Mouse (Mus musculus): ENCODE data around the gene Nectin2.

Gene Nectin2

DNA sequence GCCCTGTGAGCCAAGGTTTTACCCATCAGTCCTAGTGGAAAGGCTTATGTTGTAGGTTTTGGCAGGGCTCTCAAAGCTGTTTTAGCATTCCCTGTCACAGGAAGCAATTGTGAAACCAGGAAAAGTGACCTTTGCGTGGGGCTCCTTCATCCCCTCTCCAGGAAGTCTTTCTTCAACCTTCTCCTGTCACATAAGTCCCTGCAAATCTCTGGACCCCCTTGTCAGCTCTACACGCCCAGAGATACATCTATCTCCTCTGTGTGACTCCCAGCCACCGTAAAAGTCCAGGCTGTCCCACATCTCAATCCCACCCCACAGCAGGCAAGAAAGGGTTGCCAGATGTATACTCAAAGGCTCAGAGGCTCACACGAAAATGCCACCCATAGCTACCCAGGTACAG lies 21.4 kb upstream of the Nectin2 start:
- H3K36me3 ChIP-seq (ENCODE audit: insufficient read depth, low read length), result peaks cover 24% of the 10 kb centered on the region
- H3K27me3 ChIP-seq (ENCODE audit: insufficient read depth, low read length), result no peaks in the 10 kb centered on the region
- H3K9me3 ChIP-seq (ENCODE audit: low read length), result peaks cover 9% of the 10 kb centered on the region
- H3K4me3 ChIP-seq (replicated peaks; ENCODE audit: low read length), result peak overlapping the region; percentile 83
- H3K4me1 ChIP-seq (replicated peaks; ENCODE audit: low read depth, low read length), result peaks cover 57% of the 10 kb centered on the region
- TF ChIP-seq NANOG (IDR thresholded peaks at IDR 0.05; ENCODE audit: borderline replicate concordance, low read length) (no peak), CTCF (conservative IDR thresholded peaks at IDR 0.05; ENCODE audit: low read length) (no peak), POU5F1 (IDR thresholded peaks at IDR 0.05; ENCODE audit: borderline replicate concordance, low read length) (no peak)

DNA sequence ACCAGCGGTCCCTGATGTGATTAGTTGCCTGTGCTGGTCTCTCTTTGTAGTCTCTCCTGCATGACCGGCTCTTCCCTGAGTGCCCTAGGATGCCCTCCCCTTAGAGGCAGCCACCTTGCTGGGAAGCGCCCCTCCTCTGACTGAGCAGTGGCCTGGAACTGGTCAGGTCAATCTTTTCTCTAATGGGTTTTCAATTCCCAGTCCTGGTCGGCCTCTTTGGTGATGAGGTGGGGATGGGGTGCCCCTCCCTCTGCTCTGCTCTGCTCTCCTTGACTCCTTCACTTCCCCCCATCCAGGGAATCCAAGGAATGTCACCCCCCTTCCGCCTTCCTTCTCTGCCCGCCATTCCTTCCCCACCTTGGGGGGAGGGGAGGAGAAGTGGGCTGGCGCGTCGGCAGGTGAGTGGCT lies 20.7 kb upstream of the Nectin2 start, which contains the start of gene Bcam:
Gene Bcam (minus strand): TSS at position 33 of the 408 bp plus-strand sequence.
- Histone ChIP-seq H3K4me3 (replicated peaks; ENCODE audit: low read length) (peak within 1 kb of the TSS; percentile 83), H3K9me3 (ENCODE audit: low read length) (peaks cover 7% of the 10 kb centered on the region), H3K4me1 (replicated peaks; ENCODE audit: low read depth, low read length) (peaks cover 63% of the 10 kb centered on the region), H3K27me3 (ENCODE audit: insufficient read depth, low read length) (no peaks in the 10 kb centered on the region), H3K36me3 (ENCODE audit: insufficient read depth, low read length) (peaks cover 29% of the 10 kb centered on the region)
- no peak for TF ChIP-seq CTCF (conservative IDR thresholded peaks at IDR 0.05; ENCODE audit: low read length)
- TF ChIP-seq NANOG (IDR thresholded peaks at IDR 0.05; ENCODE audit: borderline replicate concordance, low read length), result no peak
- TF ChIP-seq POU5F1 (IDR thresholded peaks at IDR 0.05; ENCODE audit: borderline replicate concordance, low read length), result no peak

GRCm38 (mm10) chr7:19770375-19770754 lies 20.1 kb upstream of the Nectin2 start:
- Histone ChIP-seq H3K36me3 (ENCODE audit: insufficient read depth, low read length) (peaks cover 29% of the 10 kb centered on the region), H3K4me1 (replicated peaks; ENCODE audit: low read depth, low read length) (peaks cover 69% of the 10 kb centered on the region), H3K27me3 (ENCODE audit: insufficient read depth, low read length) (no peaks in the 10 kb centered on the region), H3K4me3 (replicated peaks; ENCODE audit: low read length) (peak overlapping the region; percentile 83), H3K9me3 (ENCODE audit: low read length) (peaks cover under 1% of the 10 kb centered on the region; the same call in 1 of the 2 replicates)
- TF ChIP-seq CTCF (conservative IDR thresholded peaks at IDR 0.05; ENCODE audit: low read length) (no peak), POU5F1 (IDR thresholded peaks at IDR 0.05; ENCODE audit: borderline replicate concordance, low read length) (no peak), NANOG (IDR thresholded peaks at IDR 0.05; ENCODE audit: borderline replicate concordance, low read length) (no peak)

DNA sequence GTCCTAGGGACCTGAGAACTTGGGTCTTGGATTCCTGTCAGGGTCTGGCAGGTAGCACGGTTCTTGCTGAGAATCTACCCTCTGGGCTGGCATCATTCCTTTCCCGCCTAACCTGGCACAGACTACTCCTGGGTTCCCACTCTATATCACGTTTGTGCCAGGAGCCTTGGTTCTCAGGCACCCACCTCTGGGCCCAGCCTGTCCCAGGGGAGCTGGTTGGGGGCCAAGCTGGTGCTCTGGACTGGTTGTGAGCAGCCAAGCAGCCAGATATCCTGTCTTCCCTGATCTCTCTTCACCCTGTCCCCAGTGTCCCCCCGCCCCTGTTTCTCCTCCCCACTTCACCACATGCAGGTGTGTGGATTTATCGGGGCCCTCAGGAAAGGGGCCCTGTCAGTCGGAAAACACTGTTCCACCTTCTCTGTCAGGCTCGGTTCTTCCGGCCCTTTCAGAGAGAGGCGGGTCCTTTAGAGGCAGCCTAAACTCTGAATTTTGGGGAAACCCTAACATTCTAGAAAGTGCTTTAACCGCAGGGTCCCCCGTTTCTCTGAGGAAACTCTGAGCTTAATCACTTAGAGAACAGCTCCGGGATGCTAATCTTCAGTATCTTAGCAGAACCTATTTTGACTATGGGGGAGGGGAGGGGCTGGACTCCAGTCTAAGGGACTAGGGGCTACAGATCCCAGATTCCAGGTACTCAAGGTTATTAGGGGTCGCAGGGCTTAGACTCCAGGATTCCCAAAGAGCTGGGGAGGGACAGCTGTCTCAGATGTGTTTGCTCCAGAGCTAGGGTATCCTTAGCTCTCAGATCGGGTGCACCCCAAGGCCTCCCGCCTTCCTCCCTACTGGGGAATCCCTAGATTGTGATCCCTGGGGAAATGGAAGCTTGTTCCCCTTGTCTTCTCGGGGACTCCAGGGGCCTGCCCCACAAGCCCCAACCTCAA lies 19.4 kb upstream of the Nectin2 start:
- H3K9me3 ChIP-seq (ENCODE audit: low read length), result no peaks in the 10 kb centered on the region
- H3K27me3 ChIP-seq (ENCODE audit: insufficient read depth, low read length), result no peaks in the 10 kb centered on the region
- peak overlapping the region; percentile 83 for H3K4me3 ChIP-seq (replicated peaks; ENCODE audit: low read length)
- TF ChIP-seq NANOG (IDR thresholded peaks at IDR 0.05; ENCODE audit: borderline replicate concordance, low read length) (no peak), CTCF (conservative IDR thresholded peaks at IDR 0.05; ENCODE audit: low read length) (no peak)
- H3K4me1 ChIP-seq (replicated peaks; ENCODE audit: low read depth, low read length), result peaks cover 74% of the 10 kb centered on the region
- H3K36me3 ChIP-seq (ENCODE audit: insufficient read depth, low read length), result peaks cover 31% of the 10 kb centered on the region

DNA sequence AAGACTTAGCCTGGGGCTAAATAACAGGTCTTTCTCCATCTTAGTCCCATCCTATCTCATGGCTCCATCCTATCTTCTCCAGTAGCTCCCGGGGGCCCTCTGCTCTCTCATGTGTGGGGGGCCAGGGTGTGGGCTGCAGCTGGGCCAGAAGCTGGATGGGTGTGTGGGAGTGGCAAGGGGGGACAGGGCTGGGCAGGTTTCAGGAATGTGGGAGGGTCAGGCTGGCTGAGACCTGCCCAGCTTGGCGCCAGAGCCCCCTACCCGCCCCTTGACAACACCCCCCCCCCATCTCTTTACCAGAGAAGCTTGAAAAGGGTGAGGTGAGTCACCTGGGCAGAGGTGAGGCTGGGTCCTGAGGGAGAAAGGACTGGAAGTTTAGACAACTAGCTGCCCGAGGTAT lies 18.7 kb upstream of the Nectin2 start:
- TF ChIP-seq POU5F1 (IDR thresholded peaks at IDR 0.05; ENCODE audit: borderline replicate concordance, low read length) (no peak), NANOG (IDR thresholded peaks at IDR 0.05; ENCODE audit: borderline replicate concordance, low read length) (no peak), CTCF (conservative IDR thresholded peaks at IDR 0.05; ENCODE audit: low read length) (no peak)
- Histone ChIP-seq H3K27me3 (ENCODE audit: insufficient read depth, low read length) (no peaks in the 10 kb centered on the region), H3K4me3 (replicated peaks; ENCODE audit: low read length) (peak overlapping the region; percentile 83), H3K9me3 (ENCODE audit: low read length) (0 out of 2 replicates have a peak, but pooled peaks cover 5% of the 10 kb centered on the region), H3K36me3 (ENCODE audit: insufficient read depth, low read length) (peaks cover 37% of the 10 kb centered on the region), H3K4me1 (replicated peaks; ENCODE audit: low read depth, low read length) (peaks cover 81% of the 10 kb centered on the region)

DNA sequence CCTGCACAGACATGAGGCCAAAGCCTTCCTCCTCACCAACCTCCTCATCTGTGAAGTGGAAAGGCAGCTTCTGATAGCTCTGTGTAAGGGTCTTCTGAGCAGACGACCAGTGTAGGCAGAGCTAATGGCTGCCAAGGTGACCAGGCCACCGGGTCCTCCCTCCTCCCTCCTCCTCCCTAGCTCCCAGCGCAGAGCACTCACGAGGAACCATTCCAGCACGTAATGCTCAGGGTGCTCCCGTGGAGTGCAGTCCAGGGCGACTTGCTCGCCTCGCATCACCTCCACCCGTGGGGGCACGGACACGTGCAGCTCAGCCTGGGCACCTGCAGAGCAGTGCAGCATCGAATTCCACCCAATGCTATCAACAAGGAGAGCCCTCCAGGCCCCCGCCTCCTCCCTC lies 18.0 kb upstream of the Nectin2 start:
- TF ChIP-seq NANOG (IDR thresholded peaks at IDR 0.05; ENCODE audit: borderline replicate concordance, low read length) (no peak), CTCF (conservative IDR thresholded peaks at IDR 0.05; ENCODE audit: low read length) (no peak), POU5F1 (IDR thresholded peaks at IDR 0.05; ENCODE audit: borderline replicate concordance, low read length) (no peak)

DNA sequence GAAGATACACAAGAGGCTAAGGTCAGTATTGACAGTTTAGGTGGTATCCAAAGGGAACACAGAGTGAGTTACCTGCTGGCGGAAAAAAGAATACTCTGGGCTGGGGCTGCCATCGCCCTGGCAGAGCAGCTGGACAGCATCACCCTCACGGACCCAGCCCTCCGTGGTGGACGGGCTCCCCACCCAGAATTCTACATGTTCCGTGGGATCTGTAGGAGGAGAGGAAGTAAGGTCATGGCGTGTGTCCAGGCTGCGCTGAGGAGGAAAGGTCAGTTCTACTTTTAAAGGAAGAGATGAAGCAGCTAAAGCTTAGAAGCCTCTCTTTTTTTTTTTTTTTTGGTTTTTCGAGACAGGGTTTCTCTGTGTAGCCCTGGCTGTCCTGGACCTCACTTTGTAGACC lies 14.3 kb upstream of the Nectin2 start:
- TF ChIP-seq NANOG (IDR thresholded peaks at IDR 0.05; ENCODE audit: borderline replicate concordance, low read length) (no peak), POU5F1 (IDR thresholded peaks at IDR 0.05; ENCODE audit: borderline replicate concordance, low read length) (no peak), CTCF (conservative IDR thresholded peaks at IDR 0.05; ENCODE audit: low read length) (no peak)
- H3K4me3 ChIP-seq (replicated peaks; ENCODE audit: low read length), result no peak overlapping the region
- peaks cover 69% of the 10 kb centered on the region for H3K36me3 ChIP-seq (ENCODE audit: insufficient read depth, low read length)
- peaks cover 12% of the 10 kb centered on the region; the same call in 1 of the 2 replicates for H3K9me3 ChIP-seq (ENCODE audit: low read length)
- H3K4me1 ChIP-seq (replicated peaks; ENCODE audit: low read depth, low read length), result peaks cover 66% of the 10 kb centered on the region
- H3K27me3 ChIP-seq (ENCODE audit: insufficient read depth, low read length), result no peaks in the 10 kb centered on the region

More for the DNA sequence above, 18.0 kb upstream of the Nectin2 start:
- H3K36me3 ChIP-seq (ENCODE audit: insufficient read depth, low read length), result peaks cover 45% of the 10 kb centered on the region
- peak overlapping the region; percentile 83 for H3K4me3 ChIP-seq (replicated peaks; ENCODE audit: low read length)
- H3K27me3 ChIP-seq (ENCODE audit: insufficient read depth, low read length), result no peaks in the 10 kb centered on the region
- 0 out of 2 replicates have a peak, but pooled peaks cover 7% of the 10 kb centered on the region for H3K9me3 ChIP-seq (ENCODE audit: low read length)
- peaks cover 83% of the 10 kb centered on the region for H3K4me1 ChIP-seq (replicated peaks; ENCODE audit: low read depth, low read length)

DNA sequence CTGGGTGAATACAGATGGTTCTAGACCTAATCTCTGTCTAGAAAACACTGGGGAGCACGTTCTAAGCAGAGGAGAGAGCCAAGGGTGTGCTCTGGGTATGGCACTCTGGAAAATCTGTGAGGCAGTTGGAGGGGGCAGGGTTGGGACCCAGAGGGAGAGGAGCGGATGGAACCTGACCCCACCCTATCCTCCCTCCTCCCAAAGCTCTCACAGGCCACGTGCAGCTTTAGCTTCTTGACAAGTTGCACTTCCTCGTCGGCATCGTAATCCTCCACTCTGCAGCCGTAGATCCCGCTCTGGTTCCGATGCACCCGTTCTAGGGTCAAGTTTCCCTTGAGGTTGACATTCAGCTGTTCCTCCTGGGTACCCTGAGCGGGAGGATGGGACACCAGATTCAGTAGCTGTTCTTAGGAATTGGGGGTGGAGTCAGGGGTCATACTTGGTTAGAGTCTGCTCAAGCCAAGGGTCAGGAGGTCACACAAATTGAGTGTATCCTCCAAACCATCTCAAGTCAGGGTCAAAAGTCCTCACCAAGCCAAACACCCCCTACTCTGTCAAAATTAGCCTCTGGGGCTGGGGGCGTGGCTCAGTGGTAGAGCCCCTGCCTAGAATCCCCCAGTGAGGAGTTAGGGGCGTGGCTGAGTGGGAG lies 13.7 kb upstream of the Nectin2 start:
- TF ChIP-seq NANOG (IDR thresholded peaks at IDR 0.05; ENCODE audit: borderline replicate concordance, low read length) (no peak), CTCF (conservative IDR thresholded peaks at IDR 0.05; ENCODE audit: low read length) (no peak), POU5F1 (IDR thresholded peaks at IDR 0.05; ENCODE audit: borderline replicate concordance, low read length) (no peak)
- no peak overlapping the region; the same call in 1 of the 2 replicates for H3K4me3 ChIP-seq (replicated peaks; ENCODE audit: low read length)
- peaks cover 12% of the 10 kb centered on the region; the same call in 1 of the 2 replicates for H3K9me3 ChIP-seq (ENCODE audit: low read length)
- peaks cover 66% of the 10 kb centered on the region for H3K4me1 ChIP-seq (replicated peaks; ENCODE audit: low read depth, low read length)
- peaks cover 72% of the 10 kb centered on the region for H3K36me3 ChIP-seq (ENCODE audit: insufficient read depth, low read length)
- H3K27me3 ChIP-seq (ENCODE audit: insufficient read depth, low read length), result no peaks in the 10 kb centered on the region

Data from E14TG2a.4 (cell line).